Mouse (Mus musculus) T-helper 1 cell (primary cell): ENCODE measurements around the gene Pde11a.
"Not testable (repeated sequence)": the region's sequence is repeated elsewhere in the genome, so short reads cannot be mapped to it uniquely, and the experiment has no call there.

ENCODE experiments used
- in situ Hi-C: fragments of 300-600 bp; cut with MboI, MseI; formaldehyde crosslinking; loops from one replicate; pipeline ENCODE4 v1.15.1; 2025; ENCODE audit warnings: high pct_unique_total_duplicates

Gene Pde11a

DNA sequence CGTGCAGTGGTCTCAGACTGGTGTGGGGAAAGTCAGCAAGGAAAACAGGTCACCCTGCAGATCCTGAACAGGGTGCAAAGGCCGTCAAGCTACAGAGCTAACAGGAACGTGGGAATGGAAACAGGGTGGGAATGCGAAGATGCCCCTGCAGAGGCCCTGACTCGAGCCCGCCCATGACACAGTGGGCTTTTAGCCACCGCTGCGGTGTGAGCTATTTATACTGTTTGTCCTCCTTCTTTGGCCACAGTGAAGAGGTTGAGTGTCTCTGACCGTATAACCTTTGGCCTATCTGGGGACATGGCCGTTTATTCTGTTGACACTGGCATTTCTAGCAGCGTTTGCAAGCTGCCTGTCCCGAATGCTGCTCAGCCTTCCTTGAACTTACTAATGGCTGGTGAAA lies 338.9 kb downstream of the Pde11a start:
- in situ Hi-C loops = no loop called here

DNA sequence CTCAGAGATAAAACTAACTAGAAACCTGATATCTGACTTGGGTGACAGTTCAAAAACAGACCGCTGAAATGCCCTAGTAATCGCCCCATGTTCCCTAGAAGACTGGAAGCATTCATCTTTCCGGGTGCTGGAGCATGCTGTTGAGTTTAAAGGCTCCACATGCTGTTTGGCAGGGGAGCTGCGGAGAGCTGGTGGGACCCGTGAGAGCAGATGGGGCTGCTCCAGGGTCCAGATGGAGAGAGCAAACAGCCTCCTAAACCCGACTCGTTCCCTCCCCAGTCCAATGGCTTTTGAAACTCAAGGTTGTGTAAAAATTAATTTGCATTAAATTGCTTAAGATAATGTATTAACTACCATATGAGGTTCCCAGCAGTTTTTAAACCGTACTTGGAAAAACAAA lies 339.9 kb downstream of the Pde11a start:
- in situ Hi-C loops = no loop called here

DNA sequence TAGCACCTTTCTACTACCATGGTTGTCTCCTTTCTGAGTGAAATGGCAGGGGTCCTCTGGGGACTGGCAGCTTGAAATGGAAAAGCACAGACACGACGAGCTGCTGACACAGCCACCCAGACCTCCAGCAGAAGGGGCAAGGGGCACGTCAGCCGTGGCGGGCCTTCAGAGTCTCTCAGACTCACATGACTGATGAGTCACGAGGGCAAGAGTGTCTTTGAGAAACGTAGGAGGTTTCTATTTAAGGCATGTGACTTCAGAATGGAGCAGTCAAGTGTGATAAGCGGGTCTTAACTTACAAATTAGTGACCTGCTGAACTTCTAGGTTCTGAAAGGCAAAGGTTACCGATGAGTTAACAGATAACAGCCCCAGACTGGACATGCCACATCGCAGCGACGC lies 340.8 kb downstream of the Pde11a start:
- in situ Hi-C loops = no loop called here

DNA sequence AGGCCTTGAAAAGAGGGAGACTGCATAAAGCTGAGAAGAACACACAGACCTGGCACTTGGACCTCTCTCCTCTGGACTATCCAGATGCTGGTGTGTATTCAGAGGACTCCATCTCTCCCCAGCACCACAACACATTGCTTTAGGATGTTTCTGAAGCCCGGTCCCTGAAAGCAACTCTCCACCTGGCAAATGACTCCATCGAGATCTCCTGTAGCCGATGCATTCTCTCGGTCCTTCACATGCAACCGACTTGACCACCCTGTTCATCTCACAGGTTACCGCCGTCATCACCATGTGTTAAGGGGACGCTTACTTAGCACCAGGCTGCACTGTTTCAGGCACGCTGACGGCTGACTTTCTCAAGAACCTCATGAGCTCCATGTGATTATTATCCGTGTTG lies 343.7 kb downstream of the Pde11a start:
- in situ Hi-C loops = no loop called here

DNA sequence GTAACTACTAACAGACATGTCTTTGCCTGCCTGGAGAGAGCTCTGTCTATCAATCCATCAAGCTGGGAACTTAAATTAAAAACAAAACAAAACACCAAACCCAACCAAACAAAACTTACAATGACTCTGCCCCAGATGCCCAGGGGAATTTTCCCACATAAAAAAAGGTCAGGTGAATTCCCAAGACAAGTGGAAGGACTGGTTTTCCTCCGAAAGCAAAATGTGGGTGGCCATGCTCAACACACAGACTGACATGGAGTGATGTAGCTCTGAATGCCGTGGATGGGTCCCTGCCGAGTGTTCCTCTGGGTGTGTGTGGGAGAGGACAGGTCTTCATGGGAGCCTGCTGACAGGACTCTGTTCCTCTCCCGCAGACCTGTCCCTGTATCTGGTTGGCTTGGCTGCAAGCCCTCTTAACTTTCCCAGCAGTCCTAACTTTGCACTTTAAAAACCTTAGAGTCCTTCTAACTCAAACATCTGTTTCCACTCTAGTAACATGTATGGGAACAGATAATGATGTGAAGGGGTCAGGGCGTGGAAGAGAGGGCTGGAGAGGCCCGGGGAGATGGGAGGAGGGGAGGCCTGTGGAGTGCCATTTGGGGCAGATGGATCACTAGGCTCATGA lies 346.9 kb downstream of the Pde11a start:
- in situ Hi-C loops = no loop called here

DNA sequence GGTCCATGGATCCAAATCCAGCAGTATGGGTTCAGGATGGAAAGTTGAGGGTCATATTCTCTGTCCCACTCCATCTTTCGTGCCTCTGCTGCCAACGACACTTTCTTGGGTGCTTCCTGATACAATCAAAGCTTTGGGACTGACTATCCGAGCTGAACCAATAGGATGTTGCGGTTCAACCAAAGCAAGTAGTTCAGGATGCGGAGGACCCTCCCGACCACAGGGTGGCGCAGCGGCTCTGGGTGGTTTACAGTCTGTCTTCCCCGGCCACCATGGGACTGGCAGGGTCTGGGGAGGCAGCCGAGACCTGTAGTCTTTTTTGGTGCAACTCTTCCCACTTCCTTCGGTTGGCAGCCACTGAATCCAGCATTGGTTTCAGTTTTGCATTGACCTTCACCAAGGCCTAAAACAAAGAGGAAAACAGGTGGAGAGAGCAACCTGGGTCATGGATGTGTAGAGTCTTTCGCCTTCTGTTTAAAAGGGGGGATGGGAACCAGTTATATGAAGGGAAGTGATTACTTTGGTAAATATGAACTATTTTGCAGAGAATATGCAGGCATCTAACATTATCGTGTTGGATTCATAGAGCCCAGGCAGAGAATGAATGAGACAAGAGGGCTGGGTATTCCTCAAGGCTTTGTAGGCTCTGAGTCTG lies 347.6 kb downstream of the Pde11a start:
- in situ Hi-C loops = no loop called here

DNA sequence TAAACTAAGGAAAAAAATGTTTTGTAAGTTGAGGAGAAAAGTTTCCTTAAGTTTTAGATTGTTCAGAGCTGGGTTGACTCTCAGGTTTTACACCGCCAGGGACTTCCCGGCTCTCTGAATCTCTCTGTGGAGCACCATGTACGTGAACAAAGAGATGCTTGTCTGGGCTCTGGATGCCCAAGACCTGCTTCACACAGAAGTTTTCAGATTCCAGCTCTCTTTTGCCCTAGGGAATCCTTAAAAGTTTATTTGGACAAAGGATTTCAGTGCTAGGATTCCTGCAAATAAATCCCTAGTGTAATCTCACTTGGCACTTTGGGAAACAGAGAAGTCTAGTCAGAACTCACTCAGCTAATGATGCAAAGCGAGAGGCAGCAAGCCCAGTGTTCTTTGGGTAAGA lies 348.9 kb downstream of the Pde11a start:
- in situ Hi-C loops = loop anchor here (5.0 kb wide), 1 partner anchor 83 kb away; no protein-coding TSS in a partner anchor

DNA sequence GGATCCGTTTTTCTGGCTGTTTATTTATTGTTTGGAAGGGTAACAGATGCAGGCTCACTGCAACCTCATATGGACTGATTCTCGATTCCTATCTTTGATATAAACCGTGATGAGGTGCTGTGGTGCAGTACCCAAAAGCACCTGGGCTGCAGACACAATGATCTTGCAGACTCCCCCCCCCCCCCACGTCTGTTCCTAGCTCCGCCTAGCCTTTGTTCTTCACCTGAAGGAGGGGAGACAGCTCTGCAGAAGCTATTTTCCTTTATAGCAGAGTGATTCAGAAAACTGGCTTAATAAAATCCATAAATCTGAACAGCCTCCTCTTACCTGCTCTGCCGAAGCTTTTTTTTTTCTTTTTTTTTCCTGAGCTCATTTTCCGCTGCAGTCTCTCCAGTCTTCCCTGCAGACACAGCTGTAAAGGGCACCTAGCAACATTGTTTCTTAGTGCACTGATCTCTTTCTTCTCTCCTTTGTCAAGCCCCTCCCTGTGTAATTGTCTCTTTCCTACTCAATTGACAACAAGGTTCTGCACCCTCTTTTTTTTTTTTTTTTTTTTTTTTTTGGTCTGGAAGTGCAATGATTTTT lies 349.7 kb downstream of the Pde11a start:
- in situ Hi-C loops = loop anchor here (5.0 kb wide), 1 partner anchor 83 kb away; no protein-coding TSS in a partner anchor

DNA sequence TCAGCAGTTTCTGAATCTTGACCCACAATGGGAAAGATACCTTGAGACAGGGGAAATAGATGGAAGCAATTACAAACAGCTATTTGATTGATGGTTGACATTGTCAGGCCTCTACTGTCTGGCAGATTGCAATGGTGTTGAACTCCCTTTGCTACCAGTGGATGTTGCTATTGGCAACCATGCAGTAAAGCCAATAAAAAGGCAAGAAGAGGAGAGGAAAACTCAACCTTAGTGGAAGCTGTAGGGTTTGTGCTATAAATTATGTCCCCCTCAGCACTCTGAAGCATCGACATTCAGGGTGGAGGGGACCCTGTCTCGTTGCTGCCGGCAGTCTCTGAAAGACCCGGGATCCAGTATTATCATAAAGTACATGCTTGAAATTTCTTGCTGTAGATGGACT lies 350.2 kb downstream of the Pde11a start:
- in situ Hi-C loops = loop anchor here (5.0 kb wide), 1 partner anchor 84 kb away; no protein-coding TSS in a partner anchor

DNA sequence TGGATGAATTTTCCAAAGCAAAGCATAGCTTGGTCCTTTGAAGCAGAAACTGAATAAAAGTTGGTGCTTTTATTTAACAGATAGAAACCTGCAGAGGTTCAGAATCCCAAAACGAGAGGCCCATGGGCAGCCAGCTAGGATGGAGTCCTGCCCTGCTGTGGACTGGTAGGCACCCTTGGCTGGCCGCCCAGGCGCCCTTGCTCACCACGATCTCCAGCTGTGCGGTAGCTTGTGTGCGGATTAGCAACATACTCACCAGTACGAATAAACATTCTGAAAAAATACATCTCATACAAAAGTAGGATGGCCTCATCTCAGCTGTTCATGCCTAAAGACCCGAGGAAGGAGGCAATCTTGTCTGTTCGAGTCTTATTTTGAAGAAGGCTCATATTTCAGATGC lies 350.8 kb downstream of the Pde11a start:
- in situ Hi-C loops = loop anchor here (5.0 kb wide), 1 partner anchor 85 kb away; no protein-coding TSS in a partner anchor

DNA sequence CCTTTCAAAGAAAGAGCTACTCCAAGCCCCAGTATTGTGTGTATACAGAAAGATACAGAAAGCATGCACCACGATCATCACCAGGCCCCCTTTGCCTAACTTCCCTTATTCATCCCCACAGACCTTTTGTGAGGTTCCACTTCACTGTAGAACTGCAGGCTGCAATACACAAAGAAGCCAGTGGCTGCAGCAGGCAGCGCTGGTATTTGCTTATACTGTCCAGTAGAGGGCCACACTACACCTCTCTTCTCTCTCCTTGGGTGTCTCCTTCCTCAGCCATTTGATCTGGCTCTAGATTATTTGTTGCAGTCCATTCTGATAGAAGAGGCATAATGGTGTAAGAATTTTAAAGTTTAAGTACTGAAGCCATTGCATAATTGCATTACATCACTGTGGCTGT lies 353.4 kb downstream of the Pde11a start:
- in situ Hi-C loops = loop anchor here (5.0 kb wide), 1 partner anchor 87 kb away; no protein-coding TSS in a partner anchor

DNA sequence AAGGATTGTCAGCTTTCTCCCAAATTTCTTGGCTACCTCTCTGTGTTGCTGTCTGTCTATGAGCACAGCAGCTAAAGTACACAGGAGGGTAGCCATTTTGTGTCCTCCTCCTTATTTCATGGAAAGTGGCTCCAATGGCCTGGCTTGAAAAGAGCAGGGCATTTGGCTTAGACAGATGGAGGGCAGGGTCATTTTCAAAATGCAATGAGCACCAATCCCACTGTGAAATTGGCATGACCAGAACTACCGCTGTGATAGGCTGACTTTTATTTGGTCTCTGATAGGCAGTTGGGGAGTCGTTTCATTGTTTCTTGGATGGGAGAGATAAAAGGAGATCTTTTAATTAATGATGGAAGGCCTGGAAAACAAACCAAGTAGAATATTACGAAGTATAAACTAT lies 354.7 kb downstream of the Pde11a start:
- in situ Hi-C loops = no loop called here

DNA sequence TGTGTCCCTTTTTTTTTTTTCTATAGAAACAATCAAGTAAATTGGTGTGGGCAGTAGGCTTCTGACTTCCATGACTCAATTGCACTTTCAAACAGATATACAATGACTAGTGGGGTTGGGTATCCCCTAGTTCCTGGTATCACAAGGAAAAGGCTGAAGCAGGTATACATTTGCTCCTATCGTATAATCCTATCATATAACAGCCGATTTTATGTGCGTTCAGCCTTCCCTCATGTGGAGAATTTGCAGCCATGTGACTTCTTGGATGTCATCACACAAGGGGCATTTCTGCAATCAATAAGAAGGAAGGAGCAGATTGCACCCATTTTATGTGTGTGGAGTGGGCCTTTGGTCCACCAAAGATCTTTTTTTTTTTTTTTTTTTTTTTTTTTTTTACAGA lies 355.5 kb downstream of the Pde11a start:
- in situ Hi-C loops = no loop called here

DNA sequence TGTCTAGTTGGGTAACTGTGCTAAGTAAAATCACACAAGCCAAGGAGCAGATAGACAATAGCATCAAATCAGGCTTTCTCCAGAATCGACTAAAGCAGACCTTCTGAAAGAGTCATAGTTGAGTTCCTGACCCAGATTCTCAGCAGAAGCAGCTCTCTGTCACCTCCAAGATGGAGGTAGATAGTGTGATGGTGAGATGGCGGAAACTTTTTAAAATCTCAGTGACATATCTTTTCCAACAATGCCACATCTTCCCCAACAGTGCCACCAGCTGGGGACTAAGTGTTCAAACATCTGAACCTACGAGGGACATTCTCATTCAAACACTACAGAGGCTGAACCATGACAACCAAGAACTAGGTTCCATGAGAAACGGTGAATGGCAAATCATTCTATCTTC lies 355.9 kb downstream of the Pde11a start:
- in situ Hi-C loops = no loop called here

DNA sequence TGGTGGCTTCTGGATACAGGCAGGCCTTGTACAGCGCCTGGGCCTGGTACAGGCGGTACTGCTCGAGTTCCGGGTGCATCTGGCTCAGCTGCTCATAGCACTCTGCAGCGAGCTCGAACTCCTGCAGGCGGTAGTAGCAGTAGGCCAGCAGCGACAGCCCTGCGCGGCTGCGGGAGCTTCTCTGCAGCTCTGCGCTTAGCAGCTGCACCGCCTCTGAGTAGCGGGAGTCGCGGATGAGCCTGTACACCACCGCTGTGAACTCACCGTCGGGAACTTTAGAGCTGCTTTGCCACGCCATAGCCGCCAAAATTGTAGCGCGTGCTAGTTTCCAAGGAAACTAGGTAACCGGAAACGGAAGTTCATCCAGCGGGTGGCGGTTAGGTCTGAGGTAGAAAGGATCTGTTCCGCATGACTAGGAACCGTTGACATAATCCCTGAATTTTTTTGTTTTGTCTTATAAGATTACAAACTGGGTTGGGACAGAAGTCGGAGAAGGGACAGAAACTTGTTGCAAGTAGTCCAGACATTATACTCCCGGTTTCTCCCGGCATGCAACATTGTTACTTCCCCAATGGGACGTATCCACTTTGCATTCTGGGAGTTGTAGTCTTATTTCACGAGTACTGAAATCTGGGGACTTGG lies 357.0 kb downstream of the Pde11a start, which contains the start of gene Ttc30a1:
Gene Ttc30a1 (minus strand): TSS at position 528 of the 642 bp plus-strand sequence.
- in situ Hi-C loops = not testable (repeated sequence)

DNA sequence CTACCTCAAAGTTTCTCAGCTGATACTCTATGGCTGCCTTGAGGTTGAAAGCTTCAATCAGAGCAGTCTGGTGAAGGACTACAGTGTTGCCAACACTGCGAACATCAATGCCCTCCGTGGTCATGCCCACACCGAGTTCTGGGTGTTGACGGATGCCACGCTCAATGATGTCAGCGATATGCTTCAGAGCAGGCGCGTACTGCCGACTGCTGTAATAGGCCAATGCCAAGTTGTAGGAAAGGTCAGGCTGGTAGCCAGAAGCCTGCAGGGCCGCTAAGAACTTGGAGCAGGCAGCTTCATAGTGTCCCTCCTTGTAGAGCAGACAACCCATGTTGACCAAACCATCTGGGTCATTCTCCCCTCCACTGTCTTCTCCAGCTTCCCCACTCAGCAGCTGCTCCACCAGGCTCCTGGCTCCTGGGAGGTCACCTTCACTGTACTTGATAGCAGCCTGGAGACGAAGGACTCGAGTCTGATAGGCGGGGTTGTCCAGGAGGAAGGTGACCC lies 357.6 kb downstream of the Pde11a start:
- in situ Hi-C loops = not testable (repeated sequence)

DNA sequence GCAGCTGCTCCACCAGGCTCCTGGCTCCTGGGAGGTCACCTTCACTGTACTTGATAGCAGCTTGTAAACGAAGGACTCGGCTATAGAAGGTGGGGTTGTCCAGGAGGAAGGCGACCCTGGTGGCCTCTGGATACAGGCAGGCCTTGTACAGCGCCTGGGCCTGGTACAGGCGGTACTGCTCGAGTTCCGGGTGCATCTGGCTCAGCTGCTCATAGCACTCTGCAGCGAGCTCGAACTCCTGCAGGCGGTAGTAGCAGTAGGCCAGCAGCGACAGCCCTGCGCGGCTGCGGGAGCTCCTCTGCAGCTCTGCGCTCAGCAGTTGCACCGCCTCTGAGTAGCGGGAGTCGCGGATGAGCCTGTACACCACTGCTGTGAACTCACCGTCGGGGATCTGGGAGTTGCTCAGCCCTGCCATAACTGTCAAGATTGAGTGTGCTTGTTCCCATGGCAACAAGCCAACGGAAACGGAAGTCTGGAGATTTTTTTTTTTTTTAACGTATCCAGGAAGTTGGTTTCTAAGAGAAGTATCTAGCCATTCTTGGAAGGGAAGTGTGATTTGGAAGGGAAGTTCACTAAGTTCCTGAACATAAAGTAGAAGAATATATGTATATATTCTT lies 360.7 kb downstream of the Pde11a start, which contains the start of gene Ttc30a2:
Gene Ttc30a2 (minus strand): TSS at position 419 of the 617 bp plus-strand sequence.
- in situ Hi-C loops = loop anchor here (5.0 kb wide), 1 partner anchor 41 kb away; the partner anchor contains the start of gene Ttc30b

DNA sequence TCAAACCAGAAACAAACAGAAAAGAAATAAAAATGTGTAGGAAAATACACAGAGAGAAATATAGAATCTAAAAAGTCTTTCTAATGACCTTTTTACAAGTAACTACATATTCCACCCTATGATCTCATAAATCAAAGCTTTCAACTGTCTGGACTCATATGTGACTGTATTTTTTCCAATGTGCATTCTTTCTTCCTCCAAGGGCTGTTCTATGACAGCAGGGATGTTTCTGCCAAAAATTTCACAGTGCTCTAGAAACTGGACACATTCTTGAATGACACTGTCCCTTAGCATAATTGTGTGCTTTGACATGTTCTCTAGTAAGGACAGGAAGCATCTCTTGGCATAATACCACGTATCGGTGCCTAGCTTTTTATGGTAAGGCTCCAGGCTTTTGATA lies 362.5 kb downstream of the Pde11a start:
- in situ Hi-C loops = loop anchor here (5.0 kb wide), 1 partner anchor 39 kb away; the partner anchor contains the start of gene Ttc30b

DNA sequence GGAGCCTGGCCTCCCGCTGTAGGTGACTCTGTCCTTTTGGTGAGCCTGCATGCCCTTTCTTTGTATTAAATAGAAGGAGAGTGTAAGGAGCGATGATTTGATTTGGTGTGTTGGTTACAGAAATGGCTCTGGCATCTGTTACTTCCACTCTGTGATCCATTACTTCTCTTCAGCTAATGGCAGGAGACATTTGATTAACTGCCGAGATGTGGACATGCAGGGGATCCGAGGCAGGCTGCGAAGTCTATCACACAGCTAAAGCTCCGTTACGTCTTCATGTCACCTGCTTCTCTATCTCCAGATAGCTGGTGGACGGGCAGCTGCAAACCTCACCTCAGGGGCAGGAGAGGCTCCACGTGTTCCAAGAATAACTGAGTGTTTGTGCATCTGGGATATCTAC lies 364.4 kb downstream of the Pde11a start:
- in situ Hi-C loops = no loop called here

DNA sequence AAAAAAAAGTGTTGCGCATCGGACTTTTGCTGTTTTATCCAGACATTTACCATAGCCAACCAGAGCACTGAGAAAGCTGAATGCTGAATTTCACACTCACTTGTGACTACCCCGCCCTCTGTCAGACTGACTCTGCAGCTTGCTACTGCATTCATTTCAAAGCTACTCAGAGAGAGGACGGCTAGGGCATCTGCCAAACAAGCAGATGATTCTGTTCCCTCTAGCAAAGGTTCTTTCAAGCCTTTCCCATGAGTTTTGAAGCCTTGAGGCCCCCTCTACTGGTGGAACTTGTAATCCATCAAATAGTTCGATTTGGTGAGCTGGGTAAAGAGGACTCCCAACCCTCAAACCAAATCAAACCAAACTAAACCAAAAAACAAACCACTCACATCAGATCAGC lies 373.6 kb downstream of the Pde11a start:
- in situ Hi-C loops = loop anchor here (5.0 kb wide), 2 partner anchors 78 to 183 kb away; no protein-coding TSS in a partner anchor

DNA sequence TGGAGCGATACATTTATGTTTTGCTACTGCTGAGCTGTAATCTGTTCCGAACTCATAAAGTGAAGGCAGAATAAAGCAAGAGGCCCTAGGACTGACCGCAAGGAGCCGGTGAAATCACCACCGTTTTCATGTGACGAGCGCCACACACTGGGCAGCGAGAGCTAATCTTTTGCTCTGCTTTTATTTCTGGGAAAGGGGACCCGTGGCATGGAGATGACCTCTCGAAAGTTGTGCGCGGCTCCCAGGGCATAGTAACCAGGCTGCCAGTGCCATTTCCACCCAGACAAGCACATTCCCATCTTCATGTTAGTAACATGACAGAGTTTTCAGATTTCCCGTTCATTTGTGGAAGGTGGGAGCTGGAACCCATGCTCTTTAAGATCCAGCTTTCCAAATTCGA lies 374.1 kb downstream of the Pde11a start:
- in situ Hi-C loops = loop anchor here (5.0 kb wide), 1 partner anchor 77 kb away; no protein-coding TSS in a partner anchor
